Mouse (Mus musculus) kidney, embryonic 16.5 days (tissue): Measurements from ENCODE around the gene Zfp277. TPM values are rescaled to one million over a fixed set of nuclear protein-coding genes. Genes with fewer than 3 reads are reported as not detected.

Source experiments
- ATAC-seq: fragments of 200-750 bp; cut with Nextera tagmentation; 2 replicates; pipeline ENCODE4 v1.8.0; 2017; ENCODE audit warnings: moderate TSS enrichment; ENCODE audit not compliant: low FRiP score, low TSS enrichment
- H3K27ac ChIP-seq: fragments of 300-500 bp; sonication (generic); 2 replicates; pipeline ENCODE4 v1.5.1; 2014; ENCODE audit warnings: low read length
- H3K27me3 ChIP-seq: fragments of 300-500 bp; sonication (generic); 2 replicates; pipeline ENCODE4 v1.6.1; 2014; ENCODE audit warnings: low read length, control low read depth, mixed read lengths; ENCODE audit not compliant: insufficient read depth
- H3K36me3 ChIP-seq: fragments of 300-500 bp; sonication (generic); 2 replicates; pipeline ENCODE4 v1.6.1; 2014; ENCODE audit warnings: low read length, control low read depth, mixed read lengths; ENCODE audit not compliant: insufficient read depth
- H3K4me1 ChIP-seq: fragments of 300-500 bp; sonication (generic); 2 replicates; pipeline ENCODE4 v1.6.1; 2014; ENCODE audit warnings: low read length, control low read depth, mixed read lengths; ENCODE audit not compliant: insufficient read depth
- H3K4me2 ChIP-seq: fragments of 300-500 bp; sonication (generic); replicated peaks from 2 replicates; pipeline ENCODE4 v1.6.1; 2014; ENCODE audit warnings: low read depth, low read length
- H3K4me3 ChIP-seq: fragments of 300-500 bp; sonication (generic); 2 replicates; pipeline ENCODE4 v1.5.1; 2014; ENCODE audit warnings: mild to moderate bottlenecking, low read length
- H3K9ac ChIP-seq: fragments of 300-500 bp; sonication (generic); replicated peaks from 2 replicates; pipeline ENCODE4 v1.6.1; 2014; ENCODE audit warnings: low read length
- H3K9me3 ChIP-seq: fragments of 300-500 bp; sonication (generic); 2 replicates; pipeline ENCODE4 v1.6.1; 2016; ENCODE audit warnings: low read length, control low read depth
- WGBS: fragments of 180-500 bp; shearing (Covaris S2); extraction: QIAGEN DNeasy Blood & Tissue Kit; methylation state at CpG from one replicate; pipeline ENCODE4 v1.1.7; 2014; 5-methylcytosine and 5-hydroxymethylcytosine counted together
- polyA plus RNA-seq: library from polyadenylated mRNA; unstranded; fragments of >200 nt; fragmentation: Nextera tagmentation; extraction: Ambion mirVana; gene quantifications from 2 replicates; pipeline ENCODE4 v1.2.1, GENCODE M21; 2015

The Zfp277 gene
- polyA plus RNA-seq = 42.4 and 42.8 TPM in 2 replicates

GRCm38 (mm10) chr12:40445648-40446449, at the start of gene Zfp277, which contains the start of gene Dock4:
Gene Zfp277, minus strand, starts transcription at chr12:40445902.
Gene Dock4, plus strand, starts transcription at chr12:40445952.
- H3K36me3 ChIP-seq = no peaks in the 10 kb centered on the region
- no peaks in the 10 kb centered on the region for H3K9me3 ChIP-seq
- ATAC-seq = peak; percentile 99

GRCm38 (mm10) chr12:40486047-40486837, 40.5 kb upstream of the Zfp277 start:
- Histone ChIP-seq H3K4me1 (peaks cover 11% of the 10 kb centered on the region), H3K4me3 (no peak overlapping the region), H3K4me2 (no peak overlapping the region), H3K27ac (no peak overlapping the region), H3K9ac (no peak overlapping the region), H3K27me3 (no peaks in the 10 kb centered on the region), H3K36me3 (no peaks in the 10 kb centered on the region), H3K9me3 (no peaks in the 10 kb centered on the region)
- no peak for ATAC-seq
- WGBS = 73% methylated on average over 12 of the region's 12 CpGs

More at GRCm38 (mm10) chr12:40445648-40446449, at the start of gene Zfp277, which contains the start of gene Dock4:
- peaks cover 36% of the 10 kb centered on the region for H3K4me1 ChIP-seq
- peak within 1 kb of the TSS; percentile 87 for H3K9ac ChIP-seq
- peak within 1 kb of the TSS; percentile 85 for H3K4me2 ChIP-seq
- WGBS = under 1% methylated on average over 79 of the region's 80 CpGs
- no peaks in the 10 kb centered on the region for H3K27me3 ChIP-seq
- H3K4me3 ChIP-seq = peak within 1 kb of the TSS; percentile 93
- H3K27ac ChIP-seq = peak within 1 kb of the TSS; percentile 79

- Histone ChIP-seq H3K9ac (no peak overlapping the region), H3K9me3 (no peaks in the 10 kb centered on the region), H3K4me3 (no peak overlapping the region), H3K4me1 (peaks cover 11% of the 10 kb centered on the region), H3K27ac (0 out of 2 replicates have a peak overlapping the region, but pooled peaks have one; percentile 20), H3K27me3 (no peaks in the 10 kb centered on the region), H3K4me2 (no peak overlapping the region), H3K36me3 (no peaks in the 10 kb centered on the region)
- no peak for ATAC-seq
- WGBS = 79% methylated on average over 1 of the region's 1 CpGs
Observed at GRCm38 (mm10) chr12:40485210-40485609, 39.5 kb upstream of the Zfp277 start.

GRCm38 (mm10) chr12:40484224-40484623, 38.5 kb upstream of the Zfp277 start:
- H3K36me3 ChIP-seq = no peaks in the 10 kb centered on the region
- H3K9me3 ChIP-seq = no peaks in the 10 kb centered on the region
- H3K27ac ChIP-seq = no peak overlapping the region
- WGBS = 15% methylated on average over 3 of the region's 3 CpGs
- H3K9ac ChIP-seq = no peak overlapping the region
- H3K4me3 ChIP-seq = no peak overlapping the region
- H3K27me3 ChIP-seq = no peaks in the 10 kb centered on the region
- peaks cover 11% of the 10 kb centered on the region for H3K4me1 ChIP-seq
- ATAC-seq = peak; percentile 61
- no peak overlapping the region for H3K4me2 ChIP-seq

- Histone ChIP-seq H3K4me3 (no peak overlapping the region), H3K4me1 (peaks cover 11% of the 10 kb centered on the region), H3K4me2 (no peak overlapping the region), H3K9ac (no peak overlapping the region), H3K9me3 (no peaks in the 10 kb centered on the region), H3K36me3 (no peaks in the 10 kb centered on the region), H3K27me3 (no peaks in the 10 kb centered on the region), H3K27ac (peak overlapping the region; percentile 2; the same call in 1 of the 2 replicates)
- peak; percentile 64 for ATAC-seq
- WGBS = 33% methylated on average over 8 of the region's 8 CpGs
Observed at GRCm38 (mm10) chr12:40477621-40478452, 32.1 kb upstream of the Zfp277 start.

- H3K4me2 ChIP-seq = no peak overlapping the region
- H3K27me3 ChIP-seq = no peaks in the 10 kb centered on the region
- H3K9ac ChIP-seq = no peak overlapping the region
- no peaks in the 10 kb centered on the region for H3K36me3 ChIP-seq
- no peak for ATAC-seq
- H3K4me1 ChIP-seq = peaks cover 24% of the 10 kb centered on the region
- WGBS = 36% methylated on average over 2 of the region's 2 CpGs
- no peaks in the 10 kb centered on the region for H3K9me3 ChIP-seq
- no peak overlapping the region for H3K4me3 ChIP-seq
- H3K27ac ChIP-seq = no peak overlapping the region
Observed at GRCm38 (mm10) chr12:40473709-40474108, 28.0 kb upstream of the Zfp277 start.

GRCm38 (mm10) chr12:40471649-40472399, 26.1 kb upstream of the Zfp277 start:
- H3K9me3 ChIP-seq = no peaks in the 10 kb centered on the region
- no peaks in the 10 kb centered on the region for H3K27me3 ChIP-seq
- no peak overlapping the region for H3K9ac ChIP-seq
- H3K4me2 ChIP-seq = peak overlapping the region; percentile 42
- no peak for ATAC-seq
- WGBS = 52% methylated on average over 11 of the region's 11 CpGs
- peak overlapping the region; percentile 19; the same call in 1 of the 2 replicates for H3K4me3 ChIP-seq
- H3K27ac ChIP-seq = no peak overlapping the region
- H3K36me3 ChIP-seq = no peaks in the 10 kb centered on the region
- peaks cover 16% of the 10 kb centered on the region for H3K4me1 ChIP-seq

- peaks cover 21% of the 10 kb centered on the region for H3K4me1 ChIP-seq
- H3K27ac ChIP-seq = no peak overlapping the region
- H3K9ac ChIP-seq = no peak overlapping the region
- H3K9me3 ChIP-seq = no peaks in the 10 kb centered on the region
- no peak for ATAC-seq
- no peaks in the 10 kb centered on the region for H3K36me3 ChIP-seq
- H3K27me3 ChIP-seq = no peaks in the 10 kb centered on the region
- 79% methylated on average over 5 of the region's 5 CpGs for WGBS
- H3K4me2 ChIP-seq = no peak overlapping the region
- no peak overlapping the region for H3K4me3 ChIP-seq
Observed at GRCm38 (mm10) chr12:40469009-40469408, 23.3 kb upstream of the Zfp277 start.

GRCm38 (mm10) chr12:40468235-40468634, 22.5 kb upstream of the Zfp277 start:
- no peaks in the 10 kb centered on the region for H3K36me3 ChIP-seq
- WGBS = 80% methylated on average over 4 of the region's 4 CpGs
- H3K4me1 ChIP-seq = peaks cover 23% of the 10 kb centered on the region
- no peak overlapping the region for H3K9ac ChIP-seq
- H3K27ac ChIP-seq = no peak overlapping the region
- H3K27me3 ChIP-seq = no peaks in the 10 kb centered on the region
- no peak for ATAC-seq
- H3K4me2 ChIP-seq = no peak overlapping the region
- H3K4me3 ChIP-seq = no peak overlapping the region
- H3K9me3 ChIP-seq = no peaks in the 10 kb centered on the region
